Mouse (Mus musculus): Measurements from ENCODE around the gene Hectd4.
"Not testable (repeated sequence)": the region's sequence is repeated elsewhere in the genome, so short reads cannot be mapped to it uniquely, and the experiment has no call there.

Hectd4 gene

GRCm38 (mm10) chr5:121287213-121287612 is 67.2 kb downstream of the Hectd4 start:
- no peak for DNase-seq (ENCODE audit: low spot score)

GRCm38 (mm10) chr5:121290289-121290688 is 70.3 kb downstream of the Hectd4 start:
- no peak for DNase-seq (ENCODE audit: low spot score)

- no peak for DNase-seq (ENCODE audit: low spot score)
Observed at GRCm38 (mm10) chr5:121292309-121293165, 72.5 kb downstream of the Hectd4 start.

GRCm38 (mm10) chr5:121305009-121305408 is 85.0 kb downstream of the Hectd4 start:
- DNase-seq (ENCODE audit: low spot score), result no peak

GRCm38 (mm10) chr5:121307620-121308019 is 87.6 kb downstream of the Hectd4 start:
- no peak for DNase-seq (ENCODE audit: low spot score)

- DNase-seq (ENCODE audit: low spot score), result no peak
Observed at GRCm38 (mm10) chr5:121311576-121311975, 91.6 kb downstream of the Hectd4 start.

- DNase-seq (ENCODE audit: low spot score), result no peak
Observed at GRCm38 (mm10) chr5:121313764-121314474, 93.9 kb downstream of the Hectd4 start.

- no peak for DNase-seq (ENCODE audit: low spot score)
Observed at GRCm38 (mm10) chr5:121326079-121326805, 106.2 kb downstream of the Hectd4 start.

GRCm38 (mm10) chr5:121329333-121330058 is 109.5 kb downstream of the Hectd4 start:
- DNase-seq (ENCODE audit: low spot score), result peak; percentile 18

- not testable (repeated sequence) for DNase-seq (ENCODE audit: low spot score)
Observed at GRCm38 (mm10) chr5:121330154-121330816, 110.3 kb downstream of the Hectd4 start.

- DNase-seq (ENCODE audit: low spot score), result no peak
Observed at GRCm38 (mm10) chr5:121331731-121332130, 111.7 kb downstream of the Hectd4 start.

- DNase-seq (ENCODE audit: low spot score), result no peak
Observed at GRCm38 (mm10) chr5:121333976-121334375, 114.0 kb downstream of the Hectd4 start.

- no peak for DNase-seq (ENCODE audit: low spot score)
Observed at GRCm38 (mm10) chr5:121334454-121334853, 114.4 kb downstream of the Hectd4 start.

GRCm38 (mm10) chr5:121335426-121335825 is 115.4 kb downstream of the Hectd4 start:
- no peak for DNase-seq (ENCODE audit: low spot score)

GRCm38 (mm10) chr5:121336009-121336408 is 116.0 kb downstream of the Hectd4 start:
- no peak for DNase-seq (ENCODE audit: low spot score)

GRCm38 (mm10) chr5:121336776-121337175 is 116.8 kb downstream of the Hectd4 start:
- no peak for DNase-seq (ENCODE audit: low spot score)

- DNase-seq (ENCODE audit: low spot score), result peak; percentile 13
Observed at GRCm38 (mm10) chr5:121339507-121340230, 119.7 kb downstream of the Hectd4 start.

- no peak for DNase-seq (ENCODE audit: low spot score)
Observed at GRCm38 (mm10) chr5:121340965-121341473, 121.0 kb downstream of the Hectd4 start.

- no peak for DNase-seq (ENCODE audit: low spot score)
Observed at GRCm38 (mm10) chr5:121342490-121342889, 122.5 kb downstream of the Hectd4 start.

GRCm38 (mm10) chr5:121343997-121344396 is 124.0 kb downstream of the Hectd4 start:
- DNase-seq (ENCODE audit: low spot score), result no peak

All from lung, postnatal 25 days (tissue).